Mouse (Mus musculus) naive thymus-derived CD4-positive, alpha-beta T cell, adult 2 months (primary cell): ENCODE measurements at regions not wholly inside any gene's neighbourhood (a gene's known extent, or its start where the extent isn't known, plus 50 kb on each side); places are given as distances from the start of the nearest gene placed in this dataset.

Experiments
- DNase-seq: peaks from one replicate; pipeline ENCODE4 v3.0.0-alpha.2; 2011; ENCODE audit warnings: low read depth

GRCm38 (mm10) chr1:137636321-137636944, 539.1 kb downstream of the Ptprc start:
- no peak for DNase-seq

DNA sequence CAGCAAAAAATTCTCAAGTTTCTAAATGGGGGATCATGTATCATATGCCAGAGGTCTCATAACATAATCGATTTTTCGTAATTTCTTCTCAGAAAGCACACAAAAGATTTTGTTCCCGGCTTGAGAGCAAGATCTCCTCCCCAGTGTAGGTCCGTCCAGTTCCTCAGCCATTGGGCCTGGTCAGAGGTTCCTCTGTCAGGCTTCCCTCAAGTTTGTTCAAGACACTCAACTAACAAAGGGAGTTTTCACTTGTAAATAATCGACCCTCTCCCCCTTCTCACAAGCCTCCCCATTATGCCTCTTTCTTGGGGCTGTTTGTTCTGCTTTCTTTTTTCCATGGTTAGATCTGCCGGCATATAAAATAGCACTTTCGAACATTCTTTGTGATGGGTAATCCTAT, 539.7 kb downstream of the Ptprc start:
- DNase-seq: no peak

DNA sequence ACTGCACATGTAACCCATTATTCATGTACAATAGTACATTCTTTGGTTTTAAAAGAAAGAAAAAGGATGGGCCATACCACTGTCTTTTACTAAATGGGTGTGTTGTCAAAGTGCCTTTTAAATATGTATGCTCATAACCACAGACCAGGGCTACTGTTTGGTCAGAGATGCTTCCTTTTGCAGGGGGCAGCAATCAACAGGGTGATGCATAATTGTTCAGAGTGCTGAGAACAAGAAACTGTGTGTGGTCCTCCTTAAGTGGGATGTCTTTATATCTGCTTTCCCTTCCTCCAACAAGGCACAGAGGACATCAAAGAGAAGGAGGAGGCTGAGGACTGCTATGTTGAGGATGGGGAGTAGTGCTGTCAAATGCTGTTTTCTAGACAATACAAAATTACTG, 544.0 kb downstream of the Ptprc start:
- no peak for DNase-seq

- DNase-seq: no peak
These were observed 554.8 kb downstream of the Ptprc start for GRCm38 (mm10) chr1:137620672-137621071.

- DNase-seq: no peak
These were observed 557.3 kb downstream of the Ptprc start for GRCm38 (mm10) chr1:137618231-137618630.

GRCm38 (mm10) chr1:137617513-137617912, 558.0 kb downstream of the Ptprc start:
- no peak for DNase-seq

DNA sequence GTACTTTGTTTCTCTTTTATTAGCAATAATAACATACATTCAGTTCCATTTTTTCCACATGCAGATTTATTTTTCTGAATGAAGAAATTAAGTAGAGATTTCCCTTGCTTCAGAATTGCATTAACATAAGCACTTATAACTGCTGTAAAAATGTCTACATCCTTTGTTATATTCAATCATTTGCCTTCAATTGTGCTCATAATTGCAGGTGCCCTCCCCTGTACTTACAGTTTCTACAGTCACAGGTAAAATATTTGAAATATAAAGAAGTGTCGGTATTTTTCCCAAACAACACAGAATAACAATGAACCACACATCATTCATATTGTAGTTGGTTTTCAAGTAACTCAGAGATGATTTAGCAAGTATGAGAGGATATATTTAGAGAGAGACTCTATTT, 568.8 kb downstream of the Ptprc start:
- no peak for DNase-seq

DNA sequence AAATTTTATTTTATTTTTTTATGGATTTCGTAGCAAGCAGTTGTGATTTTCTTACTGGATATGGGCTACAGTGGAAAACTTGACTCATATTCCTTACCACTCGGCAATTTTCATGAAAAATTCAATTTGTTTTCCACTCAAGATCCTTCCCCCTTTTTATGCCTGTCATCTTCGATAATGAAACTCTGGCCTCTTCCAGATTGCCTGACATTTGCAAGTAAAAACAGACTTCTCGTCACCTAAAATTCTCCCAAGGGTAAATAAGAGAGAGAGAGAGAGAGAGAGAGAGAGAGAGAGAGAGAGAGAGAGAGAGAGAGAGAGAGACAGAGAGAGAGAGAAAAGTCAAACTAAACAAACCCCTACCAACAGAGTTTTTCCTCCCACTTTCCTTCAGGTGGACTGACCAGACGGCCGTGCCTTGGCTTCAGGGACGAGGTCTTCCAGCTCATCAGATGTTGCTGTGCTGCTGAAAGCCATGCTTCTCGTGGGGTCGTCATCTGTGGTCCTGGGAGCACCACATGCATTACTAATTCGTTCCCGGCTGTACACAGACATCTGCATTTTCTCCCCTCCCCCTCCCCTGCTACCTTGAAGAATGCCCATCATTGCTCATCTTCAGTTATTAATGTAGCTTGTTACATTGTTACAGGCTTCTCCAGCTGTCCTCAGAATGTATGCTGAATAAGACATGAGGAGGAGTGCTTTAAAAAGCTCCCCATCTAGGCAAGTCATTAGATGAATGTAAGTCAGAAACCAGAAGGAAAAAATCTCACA, 569.4 kb downstream of the Ptprc start:
- no peak for DNase-seq

GRCm38 (mm10) chr1:137593732-137594131, 581.8 kb downstream of the Ptprc start:
- no peak for DNase-seq

DNA sequence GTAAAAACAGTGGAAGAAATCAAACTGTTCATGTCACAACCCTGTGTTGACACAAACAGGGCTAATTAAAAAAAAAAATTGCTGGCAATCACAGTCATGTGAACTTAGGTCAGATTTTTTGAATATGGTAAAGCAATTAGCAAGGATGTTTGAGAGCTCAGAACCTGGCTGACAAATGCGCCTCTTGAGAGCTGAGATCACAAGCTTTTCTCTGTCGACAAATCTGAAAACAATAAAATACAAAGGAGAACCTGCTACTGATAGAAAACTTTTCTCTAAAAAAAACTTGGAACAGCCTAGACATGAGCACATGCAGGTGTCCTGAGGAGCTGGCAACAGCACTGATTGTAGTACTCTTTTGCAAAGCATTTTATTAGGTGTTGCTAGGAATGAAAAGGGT, 583.6 kb downstream of the Ptprc start:
- no peak for DNase-seq

GRCm38 (mm10) chr1:137591295-137591694, 584.2 kb downstream of the Ptprc start:
- DNase-seq: no peak

DNA sequence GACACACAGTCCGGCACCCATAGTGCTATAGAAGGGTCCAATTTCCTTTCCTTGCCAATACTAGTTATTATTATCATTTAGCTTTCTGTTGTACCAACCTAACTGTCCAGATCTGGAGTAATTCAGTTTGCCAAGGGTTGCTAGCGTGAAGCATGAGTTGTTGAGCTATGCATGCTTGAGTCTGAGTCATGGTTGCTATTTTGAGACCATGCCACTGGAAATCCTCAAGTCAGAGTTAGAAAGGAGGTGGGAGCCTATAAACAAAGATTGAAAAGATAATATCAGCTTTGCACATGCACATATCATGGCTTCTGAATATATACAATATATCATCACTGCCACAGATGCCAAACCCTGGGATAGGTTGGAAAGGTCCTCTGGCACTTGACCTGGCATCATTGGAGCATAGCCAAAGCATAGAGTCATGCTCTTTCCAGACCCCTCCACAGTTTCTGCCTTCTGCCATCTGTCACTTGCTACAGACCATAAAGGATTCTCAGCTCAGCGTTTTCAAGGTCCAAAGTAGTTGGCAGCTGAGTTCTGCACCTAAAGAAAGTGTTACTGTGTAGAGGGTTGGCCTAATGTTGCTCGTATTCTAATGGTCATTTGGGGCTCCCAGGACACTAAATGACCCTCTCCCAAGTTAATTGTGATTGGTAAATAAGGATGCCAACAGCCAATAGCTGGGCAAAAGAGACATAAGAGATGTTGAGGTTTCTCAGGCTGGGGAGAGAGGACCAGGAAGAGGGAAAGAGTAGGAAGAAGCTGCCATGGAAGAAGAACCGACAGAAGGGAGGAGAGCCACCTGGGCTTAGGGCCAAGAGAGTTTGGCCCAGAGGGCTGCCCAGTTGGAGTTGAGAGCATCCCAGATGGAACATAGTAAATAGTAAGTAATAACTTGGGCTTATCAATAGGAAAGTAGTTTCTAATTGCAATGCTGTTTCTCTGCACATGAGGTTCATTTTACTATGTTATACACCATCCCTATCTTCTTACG, 586.9 kb downstream of the Ptprc start:
- no peak for DNase-seq

GRCm38 (mm10) chr1:137587481-137588228, 587.9 kb downstream of the Ptprc start:
- DNase-seq: no peak

- no peak for DNase-seq
These were observed 590.8 kb downstream of the Ptprc start for GRCm38 (mm10) chr1:137584696-137585095.

GRCm38 (mm10) chr1:137584104-137584675, 591.3 kb downstream of the Ptprc start:
- no peak for DNase-seq

GRCm38 (mm10) chr1:137577639-137578038, 597.9 kb downstream of the Ptprc start:
- no peak for DNase-seq

- no peak for DNase-seq
These were observed 599.3 kb downstream of the Ptprc start for GRCm38 (mm10) chr1:137576174-137576573.

DNA sequence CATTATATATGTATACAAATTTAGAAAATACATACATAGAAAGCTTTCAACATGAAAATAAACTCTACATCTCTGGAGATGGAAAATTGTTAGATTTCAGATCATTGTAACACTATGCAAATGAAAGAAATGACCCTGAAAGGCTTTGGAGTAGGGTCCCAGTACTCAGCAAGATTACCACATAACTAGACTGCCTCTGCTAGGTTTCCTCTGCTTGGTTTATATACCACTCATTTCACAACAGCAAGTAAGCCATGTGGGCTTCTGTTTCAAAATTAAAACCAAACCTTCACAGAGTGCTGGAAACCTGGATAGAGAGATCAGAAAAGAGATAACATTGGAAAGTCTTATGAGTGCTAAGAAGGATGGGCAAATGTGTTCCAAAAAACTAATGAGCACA, 600.1 kb downstream of the Ptprc start:
- DNase-seq: no peak

GRCm38 (mm10) chr1:137571905-137572865, 603.3 kb downstream of the Ptprc start:
- DNase-seq: no peak

DNA sequence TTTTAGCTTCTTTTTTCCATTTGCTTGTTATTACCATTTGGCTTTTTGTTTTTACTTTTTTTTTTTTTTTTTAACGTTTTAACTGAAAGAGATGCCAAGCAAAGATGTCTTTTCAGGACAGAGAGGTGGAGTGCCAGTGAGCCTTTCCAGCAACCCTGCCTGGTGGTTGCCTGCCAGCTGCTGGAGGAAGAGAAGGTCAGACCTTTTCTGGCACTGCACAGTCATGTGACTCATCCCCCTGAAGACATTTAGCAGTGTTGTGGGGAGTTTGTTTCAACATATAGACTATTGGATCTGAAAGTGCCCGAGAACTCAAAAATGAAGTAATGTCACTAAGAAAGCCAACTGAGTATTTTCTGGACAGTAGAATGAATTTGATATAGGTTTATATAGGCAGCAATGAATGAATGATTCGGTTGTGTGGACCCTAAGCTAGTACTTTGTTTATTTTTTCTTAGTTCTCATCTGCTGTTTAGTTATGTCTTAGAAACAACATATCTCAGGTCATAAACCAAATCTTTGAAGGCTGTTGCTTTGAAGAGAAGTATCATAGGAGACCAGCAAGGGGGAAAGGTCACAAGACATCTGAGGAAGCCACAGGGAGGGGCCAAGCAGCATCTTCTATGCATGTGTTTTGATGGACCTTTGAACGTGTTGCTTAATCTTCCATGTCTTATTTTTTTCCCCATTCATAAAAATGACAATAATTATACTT, 604.2 kb downstream of the Ptprc start:
- no peak for DNase-seq
